Mouse (Mus musculus): ENCODE data around the gene Casq1. TPM values are rescaled to one million over a fixed set of nuclear protein-coding genes. Genes with fewer than 3 reads are reported as not detected.

Casq1 gene
- polyA plus RNA-seq, 1 experiment from 2014 or later: 53.9 TPM

Other genes with a start within 250 kb of the Casq1 start
- 9.7 and 10.6 TPM in 2 replicates for gene Vangl2, start 191.4 kb downstream of the Casq1 start, polyA plus RNA-seq (2015; fragmentation: Nextera tagmentation; extraction: Ambion mirVana)
- not detected in 2 replicates for gene Nhlh1, start 162.3 kb downstream of the Casq1 start, polyA plus RNA-seq (2015; fragmentation: Nextera tagmentation; extraction: Ambion mirVana)
- 238 and 260 TPM in 2 replicates for gene Copa, start 137.3 kb downstream of the Casq1 start, polyA plus RNA-seq (2015; fragmentation: Nextera tagmentation; extraction: Ambion mirVana)
- 132 and 145 TPM in 2 replicates for gene Ncstn, start 137.1 kb downstream of the Casq1 start, polyA plus RNA-seq (2015; fragmentation: Nextera tagmentation; extraction: Ambion mirVana)
- gene Pex19, start 93.1 kb downstream of the Casq1 start, polyA plus RNA-seq (2015; fragmentation: Nextera tagmentation; extraction: Ambion mirVana): 123 and 129 TPM in 2 replicates
- gene Dcaf8, start 71.8 kb downstream of the Casq1 start, polyA plus RNA-seq (2015; fragmentation: Nextera tagmentation; extraction: Ambion mirVana): 120 and 123 TPM in 2 replicates
- gene Pea15a, start 13.1 kb downstream of the Casq1 start, polyA plus RNA-seq (2015; fragmentation: Nextera tagmentation; extraction: Ambion mirVana): 131 and 148 TPM in 2 replicates
- 0.04 TPM in 1 of 2 replicates, not detected in the other for gene Atp1a4, start 38.5 kb upstream of the Casq1 start, polyA plus RNA-seq (2015; fragmentation: Nextera tagmentation; extraction: Ambion mirVana)
- 27.8 and 35.0 TPM in 2 replicates for gene Igsf8, start 41.8 kb upstream of the Casq1 start, polyA plus RNA-seq (2015; fragmentation: Nextera tagmentation; extraction: Ambion mirVana)
- 5.7 and 7.5 TPM in 2 replicates for gene Atp1a2, start 78.2 kb upstream of the Casq1 start, polyA plus RNA-seq (2015; fragmentation: Nextera tagmentation; extraction: Ambion mirVana)
- gene Kcnj9, start 109.5 kb upstream of the Casq1 start, polyA plus RNA-seq (2015; fragmentation: Nextera tagmentation; extraction: Ambion mirVana): 0.07 TPM in 1 of 2 replicates, not detected in the other
- 0.07 and 0.19 TPM in 2 replicates for gene Kcnj10, start 121.3 kb upstream of the Casq1 start, polyA plus RNA-seq (2015; fragmentation: Nextera tagmentation; extraction: Ambion mirVana)
- gene Pigm, start 156.7 kb upstream of the Casq1 start, polyA plus RNA-seq (2015; fragmentation: Nextera tagmentation; extraction: Ambion mirVana): 6.1 and 6.4 TPM in 2 replicates

Measured in stomach, embryonic 16.5 days (tissue).